23 mouse cellular contexts compared by ENCODE assay signal in the genomic region with DNA sequence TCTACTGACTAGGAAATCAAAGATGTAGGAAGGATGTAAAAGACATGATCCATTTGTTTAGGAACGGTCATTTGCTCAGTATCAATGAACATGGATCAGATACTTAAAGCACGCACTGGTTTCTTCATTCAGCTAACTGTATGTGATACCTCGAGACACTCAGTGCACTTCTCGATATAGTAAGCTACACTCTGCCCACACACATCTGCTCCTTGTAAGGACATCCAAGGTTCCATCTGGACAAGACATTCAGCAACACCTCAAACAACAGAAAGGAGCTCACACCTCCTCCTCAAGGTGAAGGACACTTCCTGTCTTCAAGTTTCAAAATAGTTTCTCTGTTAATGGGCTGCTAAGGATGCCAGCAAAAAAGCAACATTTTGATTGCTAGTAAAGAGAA. TPM values are rescaled to one million over a fixed set of nuclear protein-coding genes. Genes with fewer than 3 reads are reported as not detected.
DNase-seq lines count a peak whose midpoint lies in the region; ATAC-seq and TF ChIP-seq lines count a peak whose summit lies in the region.
"Had no signal": no experiment of that assay in that cellular context is flagged by ENCODE, and none has a peak within 500 bp of the region (broad histone marks: within the 10 kb centered on the region; RNA-seq: fewer than 3 reads in every experiment).

No protein-coding gene starts in this region.

- peak; percentile 79 for ATAC-seq in frontal cortex, adult (ENCODE audit: low TSS enrichment)
- ATAC-seq: activated CD4-positive, CD25-positive, alpha-beta regulatory T cell, adult 4 months; forebrain, embryonic 14.5 days had no signal

- no peak for DNase-seq in frontal cortex, postnatal 14 days (ENCODE audit: low spot score in 2 of 2)
- DNase-seq in left cerebral cortex, adult 2 months (ENCODE audit: extremely low spot score in 1 of 2, low spot score in 2 of 2) = peak in 1 of 2 experiments; percentile 43
- no peak for DNase-seq in left cerebral cortex, postnatal 4 days
- peak; percentile 86 for DNase-seq in brain, adult 2 months (ENCODE audit: low read depth, low spot score)
- DNase-seq in right cerebral cortex, postnatal 25 days = peak; percentile 35
- DNase-seq in T-cell, adult 2 months (ENCODE audit: low spot score) = no peak
- no peak for DNase-seq in heart, adult 8-10 months (ENCODE audit: low spot score)
- DNase-seq: adrenal gland, postnatal 14 days; cerebellum, adult 2 months; cerebellum, postnatal 14 days; embryo, embryonic 11 days; gastrocnemius, postnatal 14 days; heart, adult 2 months had no signal

- no peak for TF ChIP-seq CTCF in left cerebral cortex, adult 2 months (IDR thresholded peaks at IDR 0.05)

- H3K27ac ChIP-seq in left cerebral cortex, adult 2 months = peak overlapping the region; percentile 36
- H3K27ac ChIP-seq: embryonic facial prominence, embryonic 15.5 days; forebrain, embryonic 10.5 days; heart, adult 2 months; hindbrain, embryonic 10.5 days; hindbrain, embryonic 14.5 days had no signal

- intact Hi-C loops in left cerebral cortex, adult 2 months (cut with DNase I) = loop anchor here (2.0 to 5.0 kb wide), 4 partner anchors 68 to 278 kb away; no protein-coding TSS in a partner anchor
- intact Hi-C loops in left cerebral cortex, postnatal 4 days (cut with DNase I) = no loop called here

- no peak overlapping the region for H3K4me3 ChIP-seq in left cerebral cortex, adult 2 months
- H3K4me3 ChIP-seq: embryonic facial prominence, embryonic 15.5 days; erythroblast, embryonic 14.5 days; forebrain, embryonic 10.5 days; heart, adult 2 months; heart, embryonic 12.5 days; hindbrain, embryonic 10.5 days had no signal

RNA-seq across cellular contexts. Expression of a gene that starts 23.9 kb away (rescaled TPM):
- total RNA-seq in left cerebral cortex, adult 2 months (2021) = 10 to 100 TPM; 60.9 to 61.3 TPM
- total RNA-seq in left cerebral cortex, postnatal 4 days (2021) = 10 to 100 TPM; 62.3 to 66.2 TPM
- 10 to 100 TPM; 58.1 to 65.1 (median 58.9) TPM for total RNA-seq in heart, adult 8-10 months (2022)
- total RNA-seq: MEL had no signal

Comparison
In these comparisons a context has a peak if more than half of its experiments do, and no peak if none do; other contexts are left out.
1. DNase-seq: peak in brain, adult 2 months (single experiment) and right cerebral cortex, postnatal 25 days (single experiment); none in frontal cortex, postnatal 14 days (0 of 2), left cerebral cortex, postnatal 4 days (single experiment), T-cell, adult 2 months (single experiment) and heart, adult 8-10 months (single experiment).